Mouse (Mus musculus): Measurements from ENCODE around the gene Krt9. TPM values are rescaled to one million over a fixed set of nuclear protein-coding genes. Genes with fewer than 3 reads are reported as not detected.

Gene Krt9
- polyA plus RNA-seq, 1 experiment from 2014 or later, result not detected

- WGBS, result 47% methylated on average over 9 of the region's 9 CpGs
- Histone ChIP-seq H3K9ac (no peak within 1 kb of the TSS), H3K4me3 (replicated peaks) (no peak within 1 kb of the TSS), H3K4me2 (replicated peaks) (no peak within 1 kb of the TSS), H3K27ac (replicated peaks) (no peak within 1 kb of the TSS), H3K27me3 (peaks cover 32% of the 10 kb centered on the region), H3K9me3 (replicated peaks) (no peaks in the 10 kb centered on the region), H3K36me3 (no peaks in the 10 kb centered on the region), H3K4me1 (peaks cover 18% of the 10 kb centered on the region; the same call in 1 of the 2 replicates)
- no peak for ATAC-seq (ENCODE audit: insufficient number of reproducible peaks, low FRiP score, low TSS enrichment, low read depth)
Measured at GRCm38 (mm10) chr11:100148615-100149330, 44.3 kb downstream of the Krt9 start, which contains the start of gene Krt19. Gene Krt19 (minus strand): TSS chr11:100148665.

- Histone ChIP-seq H3K4me1 (peaks cover 18% of the 10 kb centered on the region; the same call in 1 of the 2 replicates), H3K27me3 (peaks cover 33% of the 10 kb centered on the region), H3K4me3 (replicated peaks) (no peak overlapping the region), H3K9me3 (replicated peaks) (no peaks in the 10 kb centered on the region), H3K4me2 (replicated peaks) (no peak overlapping the region), H3K27ac (replicated peaks) (no peak overlapping the region), H3K9ac (no peak overlapping the region), H3K36me3 (no peaks in the 10 kb centered on the region)
- 52% methylated on average over 5 of the region's 5 CpGs for WGBS
- no peak for ATAC-seq (ENCODE audit: insufficient number of reproducible peaks, low FRiP score, low TSS enrichment, low read depth)
Measured at GRCm38 (mm10) chr11:100147566-100148353, 45.3 kb downstream of the Krt9 start.

DNA sequence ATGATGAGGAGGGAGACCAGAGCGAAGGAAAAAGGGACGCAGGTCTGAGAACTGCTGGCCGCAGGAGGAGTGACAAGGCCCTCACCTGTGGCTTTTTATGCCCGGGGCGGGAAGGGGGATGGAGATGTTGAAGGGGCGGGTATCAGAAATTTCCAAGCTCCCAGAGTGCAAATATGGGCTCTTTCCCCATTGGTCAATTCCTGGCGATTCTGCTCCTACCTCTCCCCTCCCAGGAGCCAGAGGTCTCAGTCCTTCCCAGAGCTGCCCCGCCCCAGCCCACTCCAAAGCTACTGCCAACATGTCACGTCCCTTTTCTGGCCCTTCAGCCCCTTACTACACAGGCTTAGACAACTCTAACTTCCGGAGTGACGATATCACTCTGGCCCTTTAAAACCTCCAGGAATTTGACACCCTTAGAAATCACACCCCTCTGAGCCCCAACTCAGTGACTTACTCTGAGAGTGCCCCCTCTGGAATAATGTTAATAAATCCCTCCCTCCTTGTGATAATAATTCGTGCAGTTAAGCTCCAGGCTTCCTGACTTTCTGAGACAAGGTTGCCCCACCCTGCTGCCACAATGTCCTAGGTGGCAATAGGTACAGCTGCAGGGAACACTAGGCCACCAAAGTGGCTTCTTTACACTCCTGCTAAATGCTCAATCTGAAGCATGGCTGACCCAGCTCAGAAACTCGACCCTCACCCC, 47.0 kb downstream of the Krt9 start:
- Histone ChIP-seq H3K27me3 (peaks cover 33% of the 10 kb centered on the region), H3K9ac (no peak overlapping the region), H3K9me3 (replicated peaks) (no peaks in the 10 kb centered on the region), H3K4me3 (replicated peaks) (peak overlapping the region; percentile 34), H3K27ac (replicated peaks) (0 out of 2 replicates have a peak overlapping the region, but pooled peaks have one; percentile 22), H3K36me3 (no peaks in the 10 kb centered on the region), H3K4me2 (replicated peaks) (peak overlapping the region; percentile 48), H3K4me1 (peaks cover 13% of the 10 kb centered on the region; the same call in 1 of the 2 replicates)
- no peak for ATAC-seq (ENCODE audit: insufficient number of reproducible peaks, low FRiP score, low TSS enrichment, low read depth)
- WGBS, result 2% methylated on average over 13 of the region's 13 CpGs

DNA sequence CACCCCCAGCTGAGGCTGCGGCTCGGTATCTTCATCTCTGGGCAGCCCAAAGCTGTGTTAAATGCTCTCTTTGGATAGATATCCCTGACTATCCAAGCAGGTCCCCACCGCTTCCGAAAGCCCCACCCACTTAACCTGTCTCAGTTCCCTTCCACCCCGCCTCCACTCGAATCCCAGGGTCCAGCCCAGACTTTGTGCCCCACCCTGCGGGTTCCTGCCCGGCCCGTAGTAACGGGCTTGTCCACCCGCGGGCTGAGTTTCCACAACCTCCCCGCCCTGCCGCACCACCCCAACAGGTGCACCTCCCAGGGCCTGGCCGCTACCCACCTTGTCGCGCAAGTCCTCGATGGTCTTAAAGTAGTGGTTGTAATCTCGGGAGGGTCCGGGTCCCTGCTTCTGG, 47.9 kb downstream of the Krt9 start:
- Histone ChIP-seq H3K9ac (no peak overlapping the region), H3K9me3 (replicated peaks) (no peaks in the 10 kb centered on the region), H3K4me3 (replicated peaks) (peak overlapping the region; percentile 34), H3K27me3 (peaks cover 33% of the 10 kb centered on the region), H3K36me3 (no peaks in the 10 kb centered on the region), H3K27ac (replicated peaks) (0 out of 2 replicates have a peak overlapping the region, but pooled peaks have one; percentile 22), H3K4me2 (replicated peaks) (peak overlapping the region; percentile 48), H3K4me1 (peaks cover 13% of the 10 kb centered on the region; the same call in 1 of the 2 replicates)
- ATAC-seq (ENCODE audit: insufficient number of reproducible peaks, low FRiP score, low TSS enrichment, low read depth), result no peak
- under 1% methylated on average over 20 of the region's 20 CpGs for WGBS

DNA sequence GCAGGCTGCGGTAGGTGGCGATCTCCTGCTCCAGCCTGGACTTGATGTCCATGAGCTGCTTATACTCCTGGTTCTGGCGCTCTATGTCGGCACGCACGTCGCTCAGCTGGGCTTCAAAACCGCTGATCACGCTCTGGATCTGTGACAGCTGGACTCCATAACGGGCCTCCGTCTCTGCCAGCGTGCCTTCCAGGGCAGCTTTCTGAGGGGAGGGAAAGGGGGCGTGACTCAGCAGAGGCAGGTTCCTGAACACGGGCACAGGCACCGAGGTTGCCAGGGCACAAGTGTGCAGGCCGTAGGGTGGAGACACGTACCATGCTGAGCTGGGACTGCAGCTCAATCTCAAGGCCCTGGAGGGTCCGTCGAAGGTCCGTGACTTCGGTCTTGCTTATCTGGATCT, 52.1 kb downstream of the Krt9 start:
- ATAC-seq (ENCODE audit: insufficient number of reproducible peaks, low FRiP score, low TSS enrichment, low read depth), result no peak
- WGBS, result 79% methylated on average over 21 of the region's 21 CpGs
- Histone ChIP-seq H3K4me3 (replicated peaks) (no peak overlapping the region), H3K27ac (replicated peaks) (no peak overlapping the region), H3K9me3 (replicated peaks) (no peaks in the 10 kb centered on the region), H3K27me3 (peaks cover 23% of the 10 kb centered on the region), H3K36me3 (no peaks in the 10 kb centered on the region), H3K4me2 (replicated peaks) (no peak overlapping the region), H3K4me1 (peaks cover 26% of the 10 kb centered on the region; the same call in 1 of the 2 replicates), H3K9ac (no peak overlapping the region)

DNA sequence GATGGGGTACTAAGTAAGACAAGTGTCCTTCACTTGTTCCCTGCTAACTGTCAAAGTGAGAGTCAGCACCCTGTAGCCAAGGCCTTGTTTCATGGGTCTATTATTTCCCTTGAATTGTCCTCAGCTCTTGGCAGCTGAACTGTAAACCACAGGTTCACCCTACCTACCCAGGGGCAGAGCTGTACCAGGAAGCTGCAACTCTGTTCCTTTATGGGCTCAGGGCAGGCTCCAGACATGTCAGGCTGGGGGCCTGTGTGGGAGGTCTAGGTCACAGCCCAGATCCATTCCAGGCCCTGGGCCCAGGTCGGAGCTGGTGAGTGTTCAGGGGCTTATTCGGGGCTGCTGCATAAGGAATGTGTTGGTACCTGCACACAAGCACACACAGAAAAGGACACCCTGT, 53.7 kb downstream of the Krt9 start:
- Histone ChIP-seq H3K4me2 (replicated peaks) (no peak overlapping the region), H3K36me3 (no peaks in the 10 kb centered on the region), H3K4me3 (replicated peaks) (no peak overlapping the region), H3K4me1 (peaks cover 16% of the 10 kb centered on the region; the same call in 1 of the 2 replicates), H3K27me3 (peaks cover 7% of the 10 kb centered on the region), H3K9ac (no peak overlapping the region), H3K9me3 (replicated peaks) (no peaks in the 10 kb centered on the region), H3K27ac (replicated peaks) (peak overlapping the region; percentile 44; the same call in 1 of the 2 replicates)
- 57% methylated on average over 2 of the region's 2 CpGs for WGBS
- no peak for ATAC-seq (ENCODE audit: insufficient number of reproducible peaks, low FRiP score, low TSS enrichment, low read depth)

- 39% methylated on average over 7 of the region's 7 CpGs for WGBS
- Histone ChIP-seq H3K9me3 (replicated peaks) (no peaks in the 10 kb centered on the region), H3K27ac (replicated peaks) (peak overlapping the region; percentile 44; the same call in 1 of the 2 replicates), H3K4me1 (peaks cover 16% of the 10 kb centered on the region; the same call in 1 of the 2 replicates), H3K9ac (no peak overlapping the region), H3K4me3 (replicated peaks) (no peak overlapping the region), H3K36me3 (no peaks in the 10 kb centered on the region), H3K27me3 (peaks cover 1% of the 10 kb centered on the region; the same call in 1 of the 2 replicates), H3K4me2 (replicated peaks) (no peak overlapping the region)
- no peak for ATAC-seq (ENCODE audit: insufficient number of reproducible peaks, low FRiP score, low TSS enrichment, low read depth)
Measured at GRCm38 (mm10) chr11:100138809-100139208, 54.2 kb downstream of the Krt9 start.

DNA sequence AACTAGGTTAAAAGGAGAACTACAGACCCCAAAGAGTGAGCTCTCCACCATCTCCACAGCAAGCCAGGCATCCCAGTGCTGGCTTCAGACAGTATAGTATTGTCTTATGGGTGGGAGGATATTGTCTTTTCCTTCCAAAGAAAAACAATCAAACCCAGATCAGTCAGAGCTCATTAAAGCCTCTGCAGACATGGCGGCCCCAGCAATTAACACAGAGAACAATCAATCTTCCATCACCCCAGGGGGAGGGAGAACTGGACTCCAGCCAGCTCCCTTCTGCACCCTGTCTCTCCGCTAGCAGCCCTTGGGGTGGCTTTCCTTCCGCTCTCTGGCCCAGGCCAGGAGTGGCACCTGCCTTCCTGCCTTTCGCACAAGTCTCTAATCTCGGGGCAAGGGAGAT, 55.4 kb downstream of the Krt9 start:
- WGBS, result 43% methylated on average over 5 of the region's 5 CpGs
- H3K4me1 ChIP-seq, result peaks cover 16% of the 10 kb centered on the region; the same call in 1 of the 2 replicates
- no peak overlapping the region for H3K27ac ChIP-seq (replicated peaks)
- no peaks in the 10 kb centered on the region for H3K9me3 ChIP-seq (replicated peaks)
- H3K9ac ChIP-seq, result no peak overlapping the region
- H3K4me3 ChIP-seq (replicated peaks), result no peak overlapping the region
- H3K36me3 ChIP-seq, result no peaks in the 10 kb centered on the region
- ATAC-seq (ENCODE audit: insufficient number of reproducible peaks, low FRiP score, low TSS enrichment, low read depth), result no peak
- no peak overlapping the region for H3K4me2 ChIP-seq (replicated peaks)
- no peaks in the 10 kb centered on the region for H3K27me3 ChIP-seq

Other genes starting within 250 kb of the Krt9 start
- not detected in 2 replicates for gene Krtap9-5, start 244.8 kb downstream of the Krt9 start, polyA plus RNA-seq (2015; fragmentation: Nextera tagmentation; extraction: Ambion mirVana)
- gene Krtap29-1, start 214.2 kb downstream of the Krt9 start, polyA plus RNA-seq (2015; fragmentation: Nextera tagmentation; extraction: Ambion mirVana), result 0.38 TPM in 1 of 2 replicates, not detected in the other
- gene Krtap16-1, start 206.6 kb downstream of the Krt9 start, polyA plus RNA-seq (2015; fragmentation: Nextera tagmentation; extraction: Ambion mirVana), result 3.8 and 5.7 TPM in 2 replicates
- 4.9 and 9.8 TPM in 2 replicates for gene Krtap17-1, start 199.3 kb downstream of the Krt9 start, polyA plus RNA-seq (2015; fragmentation: Nextera tagmentation; extraction: Ambion mirVana)
- gene Krt33a, start 177.0 kb downstream of the Krt9 start, polyA plus RNA-seq (2015; fragmentation: Nextera tagmentation; extraction: Ambion mirVana), result 6.0 and 11.3 TPM in 2 replicates
- gene Krt33b, start 163.4 kb downstream of the Krt9 start, polyA plus RNA-seq (2015; fragmentation: Nextera tagmentation; extraction: Ambion mirVana), result 7.3 and 17.9 TPM in 2 replicates
- 3.6 and 7.8 TPM in 2 replicates for gene Krt34, start 151.7 kb downstream of the Krt9 start, polyA plus RNA-seq (2015; fragmentation: Nextera tagmentation; extraction: Ambion mirVana)
- 5.9 and 13.8 TPM in 2 replicates for gene Krt31, start 142.7 kb downstream of the Krt9 start, polyA plus RNA-seq (2015; fragmentation: Nextera tagmentation; extraction: Ambion mirVana)
- 6.4 and 7.2 TPM in 2 replicates for gene Krt32, start 105.0 kb downstream of the Krt9 start, polyA plus RNA-seq (2015; fragmentation: Nextera tagmentation; extraction: Ambion mirVana)
- gene Krt35, start 97.0 kb downstream of the Krt9 start, polyA plus RNA-seq (2015; fragmentation: Nextera tagmentation; extraction: Ambion mirVana), result 23.0 and 37.6 TPM in 2 replicates
- gene Krt36, start 87.6 kb downstream of the Krt9 start, polyA plus RNA-seq (2015; fragmentation: Nextera tagmentation; extraction: Ambion mirVana), result 0.76 and 1.9 TPM in 2 replicates
- gene Krt13, start 71.7 kb downstream of the Krt9 start, polyA plus RNA-seq (2015; fragmentation: Nextera tagmentation; extraction: Ambion mirVana), result 155 and 225 TPM in 2 replicates
- gene Krt15, start 57.3 kb downstream of the Krt9 start, polyA plus RNA-seq (2015; fragmentation: Nextera tagmentation; extraction: Ambion mirVana), result 1,131 and 1,207 TPM in 2 replicates
- gene Krt19, start 44.6 kb downstream of the Krt9 start, polyA plus RNA-seq (2015; fragmentation: Nextera tagmentation; extraction: Ambion mirVana), result 227 and 305 TPM in 2 replicates
- 1,122 and 1,244 TPM in 2 replicates for gene Krt14, start 14.3 kb upstream of the Krt9 start, polyA plus RNA-seq (2015; fragmentation: Nextera tagmentation; extraction: Ambion mirVana)
- 6.9 and 7.0 TPM in 2 replicates for gene Krt16, start 55.7 kb upstream of the Krt9 start, polyA plus RNA-seq (2015; fragmentation: Nextera tagmentation; extraction: Ambion mirVana)
- 399 and 504 TPM in 2 replicates for gene Krt17, start 67.8 kb upstream of the Krt9 start, polyA plus RNA-seq (2015; fragmentation: Nextera tagmentation; extraction: Ambion mirVana)
- gene Krt42, start 76.6 kb upstream of the Krt9 start, polyA plus RNA-seq (2015; fragmentation: Nextera tagmentation; extraction: Ambion mirVana), result 0.25 and 0.37 TPM in 2 replicates
- 1,638 and 1,748 TPM in 2 replicates for gene Eif1, start 126.6 kb upstream of the Krt9 start, polyA plus RNA-seq (2015; fragmentation: Nextera tagmentation; extraction: Ambion mirVana)
- 6.0 and 6.7 TPM in 2 replicates for gene Gast, start 141.2 kb upstream of the Krt9 start, polyA plus RNA-seq (2015; fragmentation: Nextera tagmentation; extraction: Ambion mirVana)
- 7.0 and 10.6 TPM in 2 replicates for gene Hap1, start 162.9 kb upstream of the Krt9 start, polyA plus RNA-seq (2015; fragmentation: Nextera tagmentation; extraction: Ambion mirVana)
- 232 and 256 TPM in 2 replicates for gene Jup, start 204.5 kb upstream of the Krt9 start, polyA plus RNA-seq (2015; fragmentation: Nextera tagmentation; extraction: Ambion mirVana)
- gene P3h4, start 221.6 kb upstream of the Krt9 start, polyA plus RNA-seq (2015; fragmentation: Nextera tagmentation; extraction: Ambion mirVana), result 89.9 and 91.1 TPM in 2 replicates
- gene Fkbp10, start 222.5 kb upstream of the Krt9 start, polyA plus RNA-seq (2015; fragmentation: Nextera tagmentation; extraction: Ambion mirVana), result 212 TPM in 2 replicates
- 134 and 135 TPM in 2 replicates for gene Nt5c3b, start 248.6 kb upstream of the Krt9 start, polyA plus RNA-seq (2015; fragmentation: Nextera tagmentation; extraction: Ambion mirVana)
- 1.1 and 1.2 TPM in 2 replicates for gene Klhl10, start 248.7 kb upstream of the Krt9 start, polyA plus RNA-seq (2015; fragmentation: Nextera tagmentation; extraction: Ambion mirVana)